Mouse (Mus musculus) CH12.LX (cell line): Measurements from ENCODE around the gene Plekhh3.

Experiments used
- CHD1 ChIP-seq: IDR thresholded peaks from 2 replicates; pipeline ENCODE4 v1.6.1; 2012; ENCODE audit warnings: low read depth, low read length, improper control_type of control experiment, inconsistent platforms
- CTCF ChIP-seq, 2 experiments: IDR thresholded peaks in 1 of 2; conservative IDR thresholded peaks in 1 of 2; 2 replicates each; pipeline ENCODE4 v1.5.1; 2011 to 2012; ENCODE audit warnings: low read depth in 2 of 2, low read length in 2 of 2, improper control_type of control experiment in 1 of 2, inconsistent platforms in 1 of 2, mild to moderate bottlenecking in 1 of 2, moderate library complexity in 1 of 2
- MAX ChIP-seq: IDR thresholded peaks from 2 replicates; pipeline ENCODE4 v1.6.1; 2011; ENCODE audit warnings: low read length, improper control_type of control experiment
- MAZ ChIP-seq: IDR thresholded peaks from 2 replicates; pipeline ENCODE4 v1.6.1; 2012; ENCODE audit warnings: low read depth, mild to moderate bottlenecking, inconsistent platforms, low read length, improper control_type of control experiment, moderate library complexity
- POLR2A ChIP-seq: IDR thresholded peaks from 2 replicates; pipeline ENCODE4 v1.6.1; 2011; ENCODE audit warnings: low read depth, mild to moderate bottlenecking, improper control_type of control experiment, low read length
- POLR2AphosphoS2 ChIP-seq: IDR thresholded peaks from 2 replicates; pipeline ENCODE4 v1.6.1; 2011; ENCODE audit warnings: low read depth, low read length, improper control_type of control experiment
- TBP ChIP-seq: conservative IDR thresholded peaks from 2 replicates; pipeline ENCODE4 v1.6.1; 2011; ENCODE audit warnings: low read depth, low read length, improper control_type of control experiment
- TCF12 ChIP-seq: IDR thresholded peaks from 2 replicates; pipeline ENCODE4 v1.6.1; 2014; ENCODE audit warnings: low read depth, mild to moderate bottlenecking, inconsistent platforms, low read length, improper control_type of control experiment
- USF1 ChIP-seq: IDR thresholded peaks from 2 replicates; pipeline ENCODE4 v1.6.1; 2014; ENCODE audit warnings: low read depth, mild to moderate bottlenecking, inconsistent platforms, low read length, improper control_type of control experiment

GRCm38 (mm10) chr11:101141088-101141487 is 30.1 kb downstream of the Plekhh3 start:
- no peak for TF ChIP-seq TCF12
- no peak for TF ChIP-seq CHD1
- no peak for TF ChIP-seq POLR2AphosphoS2
- no peak for TF ChIP-seq MAZ
- no peak for TF ChIP-seq POLR2A
- no peak for TF ChIP-seq CTCF (conservative IDR thresholded peaks at IDR 0.05 in 1 of 2, IDR thresholded peaks at IDR 0.05 in 1 of 2; ENCODE audit: low read depth in 2 of 2, low read length in 2 of 2)
- no peak for TF ChIP-seq TBP
- TF ChIP-seq USF1: no peak
- no peak for TF ChIP-seq MAX
